Mouse (Mus musculus): ENCODE measurements at regions not wholly inside any gene's neighbourhood (a gene's known extent, or its start where the extent isn't known, plus 50 kb on each side); places are given as distances from the start of the nearest gene placed in this dataset.

GRCm38 (mm10) chr2:80717979-80718378, 100.9 kb downstream of the Nup35 start:
- no peak for DNase-seq

GRCm38 (mm10) chr2:80724085-80724484, 107.0 kb downstream of the Nup35 start:
- no peak for DNase-seq

GRCm38 (mm10) chr2:80731324-80731723, 114.3 kb downstream of the Nup35 start:
- no peak for DNase-seq

GRCm38 (mm10) chr2:80746737-80747136, 129.7 kb downstream of the Nup35 start:
- DNase-seq = no peak

- peak; percentile 28 for DNase-seq
Observed at GRCm38 (mm10) chr2:80762013-80762612, 145.1 kb downstream of the Nup35 start.

- DNase-seq = no peak
Observed at GRCm38 (mm10) chr2:80771176-80771575, 154.1 kb downstream of the Nup35 start.

- no peak for DNase-seq
Observed at GRCm38 (mm10) chr2:80772455-80772854, 155.4 kb downstream of the Nup35 start.

- DNase-seq = no peak
Observed at GRCm38 (mm10) chr2:80786370-80786769, 169.3 kb downstream of the Nup35 start.

- no peak for DNase-seq
Observed at GRCm38 (mm10) chr2:80793345-80794147, 176.5 kb downstream of the Nup35 start.

GRCm38 (mm10) chr2:80794148-80794507, 177.1 kb downstream of the Nup35 start:
- DNase-seq = no peak

GRCm38 (mm10) chr2:80819268-80819667, 202.2 kb downstream of the Nup35 start:
- DNase-seq = no peak

GRCm38 (mm10) chr2:80851056-80851455, 234.0 kb downstream of the Nup35 start:
- no peak for DNase-seq

- DNase-seq = no peak
Observed at GRCm38 (mm10) chr2:80855214-80855613, 238.2 kb downstream of the Nup35 start.

- DNase-seq = no peak
Observed at GRCm38 (mm10) chr2:80870046-80870445, 253.0 kb downstream of the Nup35 start.

- DNase-seq = no peak
Observed at GRCm38 (mm10) chr2:80870458-80870857, 253.4 kb downstream of the Nup35 start.

- DNase-seq = no peak
Observed at GRCm38 (mm10) chr2:80871356-80871755, 254.3 kb downstream of the Nup35 start.

- DNase-seq = no peak
Observed at GRCm38 (mm10) chr2:80878437-80878836, 261.4 kb downstream of the Nup35 start.

GRCm38 (mm10) chr2:80884231-80884630, 267.2 kb downstream of the Nup35 start:
- DNase-seq = no peak

GRCm38 (mm10) chr2:80902050-80902449, 285.0 kb downstream of the Nup35 start:
- DNase-seq = no peak

- DNase-seq = no peak
Observed at GRCm38 (mm10) chr2:80913478-80913877, 296.4 kb downstream of the Nup35 start.

- no peak for DNase-seq
Observed at GRCm38 (mm10) chr2:80945521-80945920, 328.5 kb downstream of the Nup35 start.

- no peak for DNase-seq
Observed at GRCm38 (mm10) chr2:80966766-80967165, 349.7 kb downstream of the Nup35 start.

- DNase-seq = no peak
Observed at GRCm38 (mm10) chr2:80967260-80967659, 350.2 kb downstream of the Nup35 start.

- DNase-seq = peak; percentile 0
Observed at GRCm38 (mm10) chr2:80969354-80969753, 352.3 kb downstream of the Nup35 start.

- DNase-seq = no peak
Observed at GRCm38 (mm10) chr2:80973217-80973616, 356.2 kb downstream of the Nup35 start.
